Mouse (Mus musculus): ENCODE measurements around the gene Nckap1l. TPM values are rescaled to one million over a fixed set of nuclear protein-coding genes. Genes with fewer than 3 reads are reported as not detected.

Nckap1l gene
- polyA plus RNA-seq, 2 experiments from 2014 or later: 95.5 to 155 TPM

- no peak for ATAC-seq
Measured at GRCm38 (mm10) chr15:103501186-103501585, 47.6 kb downstream of the Nckap1l start.

- peak; percentile 72 for ATAC-seq
Measured at GRCm38 (mm10) chr15:103502435-103503250, 49.0 kb downstream of the Nckap1l start, which contains the start of gene Pde1b. Gene Pde1b (plus strand): TSS chr15:103503034.

GRCm38 (mm10) chr15:103503251-103503600, 49.6 kb downstream of the Nckap1l start:
- ATAC-seq: no peak

GRCm38 (mm10) chr15:103503660-103504059, 50.1 kb downstream of the Nckap1l start:
- no peak for ATAC-seq

GRCm38 (mm10) chr15:103509317-103509716, 55.7 kb downstream of the Nckap1l start:
- no peak for ATAC-seq

GRCm38 (mm10) chr15:103511652-103512051, 58.1 kb downstream of the Nckap1l start:
- ATAC-seq: no peak

- no peak for ATAC-seq
Measured at GRCm38 (mm10) chr15:103513621-103514031, 60.0 kb downstream of the Nckap1l start.

GRCm38 (mm10) chr15:103514119-103514518, 60.5 kb downstream of the Nckap1l start:
- ATAC-seq: no peak

- no peak for ATAC-seq
Measured at GRCm38 (mm10) chr15:103514914-103515313, 61.3 kb downstream of the Nckap1l start.

- no peak for ATAC-seq
Measured at GRCm38 (mm10) chr15:103518600-103519385, 65.2 kb downstream of the Nckap1l start.

- no peak for ATAC-seq
Measured at GRCm38 (mm10) chr15:103519386-103520378, 66.1 kb downstream of the Nckap1l start.

- no peak for ATAC-seq
Measured at GRCm38 (mm10) chr15:103522458-103523099, 69.0 kb downstream of the Nckap1l start.

- ATAC-seq: no peak
Measured at GRCm38 (mm10) chr15:103523156-103523555, 69.6 kb downstream of the Nckap1l start.

GRCm38 (mm10) chr15:103530372-103530771, 76.8 kb downstream of the Nckap1l start:
- ATAC-seq: peak; percentile 47

- no peak for ATAC-seq
Measured at GRCm38 (mm10) chr15:103534054-103534620, 80.5 kb downstream of the Nckap1l start.

GRCm38 (mm10) chr15:103535030-103535429, 81.4 kb downstream of the Nckap1l start:
- ATAC-seq: no peak

- ATAC-seq: no peak
Measured at GRCm38 (mm10) chr15:103535786-103536185, 82.2 kb downstream of the Nckap1l start.

GRCm38 (mm10) chr15:103536456-103536855, 82.9 kb downstream of the Nckap1l start:
- ATAC-seq: no peak

GRCm38 (mm10) chr15:103537011-103537821, 83.6 kb downstream of the Nckap1l start:
- ATAC-seq: no peak

- ATAC-seq: no peak
Measured at GRCm38 (mm10) chr15:103537822-103538213, 84.2 kb downstream of the Nckap1l start, which contains the start of gene Ppp1r1a. Gene Ppp1r1a (minus strand): TSS chr15:103538003.

- no peak for ATAC-seq
Measured at GRCm38 (mm10) chr15:103539259-103539658, 85.7 kb downstream of the Nckap1l start.

Measured in CD4-positive, CD25-positive, alpha-beta regulatory T cell, adult 4 months (primary cell).